Mouse (Mus musculus): ENCODE measurements around the gene Ncor2. TPM values are rescaled to one million over a fixed set of nuclear protein-coding genes. Genes with fewer than 3 reads are reported as not detected.

Ncor2 gene
- polyA plus RNA-seq, 1 experiment from 2014 or later, result 11.1 TPM

- no peaks in the 10 kb centered on the region for H3K36me3 ChIP-seq (ENCODE audit: control insufficient read depth, insufficient read depth, low read length)
- ATAC-seq (ENCODE audit: low FRiP score, low TSS enrichment), result peak; percentile 8
- peak overlapping the region; percentile 98 for H3K27ac ChIP-seq (replicated peaks)
- H3K27me3 ChIP-seq (ENCODE audit: control insufficient read depth, insufficient read depth, low read length), result no peaks in the 10 kb centered on the region
- H3K4me3 ChIP-seq (ENCODE audit: low read depth, low read length), result peak overlapping the region; percentile 43
- WGBS, result 12% methylated on average over 19 of the region's 19 CpGs
- peaks cover 23% of the 10 kb centered on the region for H3K4me1 ChIP-seq (replicated peaks; ENCODE audit: control insufficient read depth, insufficient read depth)
- H3K4me2 ChIP-seq (replicated peaks; ENCODE audit: low read depth), result peak overlapping the region; percentile 78
- no peaks in the 10 kb centered on the region for H3K9me3 ChIP-seq (ENCODE audit: control insufficient read depth, low read length)
- peak overlapping the region; percentile 69 for H3K9ac ChIP-seq (ENCODE audit: low read length)
- TF ChIP-seq EP300 (optimal IDR thresholded peaks at IDR 0.05), result no peak
- no peak for TF ChIP-seq CTCF (IDR thresholded peaks at IDR 0.05; ENCODE audit: low read depth)
- DNase-seq (ENCODE audit: low spot score), result peak; percentile 78
Measured at GRCm38 (mm10) chr5:125140151-125140699, 38.8 kb downstream of the Ncor2 start.

GRCm38 (mm10) chr5:125139669-125140068 lies 39.4 kb downstream of the Ncor2 start:
- Histone ChIP-seq H3K36me3 (ENCODE audit: control insufficient read depth, insufficient read depth, low read length) (no peaks in the 10 kb centered on the region), H3K4me1 (replicated peaks; ENCODE audit: control insufficient read depth, insufficient read depth) (peaks cover 27% of the 10 kb centered on the region), H3K9me3 (ENCODE audit: control insufficient read depth, low read length) (no peaks in the 10 kb centered on the region), H3K27me3 (ENCODE audit: control insufficient read depth, insufficient read depth, low read length) (no peaks in the 10 kb centered on the region), H3K4me3 (ENCODE audit: low read depth, low read length) (peak overlapping the region; percentile 43), H3K4me2 (replicated peaks; ENCODE audit: low read depth) (peak overlapping the region; percentile 78), H3K27ac (replicated peaks) (peak overlapping the region; percentile 98), H3K9ac (ENCODE audit: low read length) (no peak overlapping the region; the same call in 1 of the 2 replicates)
- DNase-seq (ENCODE audit: low spot score) (no peak), ATAC-seq (ENCODE audit: low FRiP score, low TSS enrichment) (no peak)
- WGBS, result 54% methylated on average over 5 of the region's 5 CpGs
- TF ChIP-seq CTCF (IDR thresholded peaks at IDR 0.05; ENCODE audit: low read depth) (no peak), EP300 (optimal IDR thresholded peaks at IDR 0.05) (no peak)

DNA sequence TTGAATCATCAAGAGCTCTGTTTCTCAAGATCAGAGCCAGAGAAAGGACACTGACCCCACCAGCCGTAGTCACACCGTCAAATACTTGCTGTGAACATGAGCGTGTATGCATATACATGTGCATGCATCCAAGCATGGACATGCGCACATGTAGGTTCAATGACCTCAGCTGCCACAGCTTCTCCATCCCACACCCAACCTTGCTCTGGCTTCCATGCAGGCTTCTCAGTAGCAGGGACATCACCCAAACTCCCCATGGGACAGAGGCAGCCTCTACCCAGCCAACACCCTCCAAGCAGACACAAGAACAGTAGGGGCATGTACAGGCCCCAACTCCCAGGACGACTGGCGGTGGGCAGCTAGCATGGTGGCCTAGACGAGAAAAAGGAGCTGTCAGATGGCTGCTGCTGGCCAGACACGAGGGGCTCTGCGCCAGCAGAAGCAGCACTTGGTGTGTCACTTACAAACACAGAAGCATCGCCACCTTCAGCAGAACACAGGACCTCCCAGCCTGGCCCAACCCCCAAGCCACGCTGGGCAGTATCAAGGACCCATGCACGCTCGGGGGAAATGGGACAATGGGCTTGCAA lies 40.1 kb downstream of the Ncor2 start:
- Histone ChIP-seq H3K27ac (replicated peaks) (0 out of 2 replicates have a peak overlapping the region, but pooled peaks have one; percentile 40), H3K4me1 (replicated peaks; ENCODE audit: control insufficient read depth, insufficient read depth) (peaks cover 31% of the 10 kb centered on the region)
- ATAC-seq (ENCODE audit: low FRiP score, low TSS enrichment), result no peak

DNA sequence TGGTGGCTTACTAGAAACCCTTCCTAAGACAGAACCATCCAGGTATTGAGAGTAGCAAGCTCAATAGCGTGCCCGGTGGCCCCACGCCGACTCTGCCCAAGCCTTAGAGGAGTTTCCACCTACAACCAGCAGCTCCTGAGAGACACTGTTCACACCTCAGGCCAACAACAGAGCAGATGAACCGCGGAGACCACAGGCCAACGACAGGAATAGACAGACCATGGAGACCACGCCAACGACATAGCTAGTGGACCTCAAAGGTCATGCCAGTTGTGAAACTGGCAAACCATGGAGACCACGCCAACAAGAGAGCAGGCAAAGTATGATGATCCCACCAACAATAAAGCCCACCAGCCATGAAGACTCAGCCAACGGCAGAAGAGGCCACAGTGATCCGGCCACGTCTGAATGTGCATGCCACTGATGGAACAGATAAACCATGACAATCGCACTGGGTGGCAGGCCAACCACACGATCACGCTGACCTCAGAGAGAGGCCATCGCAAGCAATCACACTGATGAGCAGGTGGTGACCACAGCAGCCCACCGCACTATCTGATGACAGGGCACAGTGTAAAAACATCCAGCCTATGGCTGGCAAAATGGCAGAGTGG lies 41.2 kb downstream of the Ncor2 start:
- H3K9me3 ChIP-seq (ENCODE audit: control insufficient read depth, low read length), result no peaks in the 10 kb centered on the region
- no peak overlapping the region for H3K4me2 ChIP-seq (replicated peaks; ENCODE audit: low read depth)
- TF ChIP-seq EP300 (optimal IDR thresholded peaks at IDR 0.05) (no peak), CTCF (IDR thresholded peaks at IDR 0.05; ENCODE audit: low read depth) (no peak)
- 89% methylated on average over 18 of the region's 18 CpGs for whole genome bisulfite sequencing
- no peak overlapping the region for H3K27ac ChIP-seq (replicated peaks)
- DNase-seq (ENCODE audit: low spot score) (no peak), ATAC-seq (ENCODE audit: low FRiP score, low TSS enrichment) (no peak)
- no peak overlapping the region for H3K9ac ChIP-seq (ENCODE audit: low read length)
- H3K4me1 ChIP-seq (replicated peaks; ENCODE audit: control insufficient read depth, insufficient read depth), result peaks cover 31% of the 10 kb centered on the region
- no peaks in the 10 kb centered on the region for H3K36me3 ChIP-seq (ENCODE audit: control insufficient read depth, insufficient read depth, low read length)
- no peak overlapping the region for H3K4me3 ChIP-seq (ENCODE audit: low read depth, low read length)
- H3K27me3 ChIP-seq (ENCODE audit: control insufficient read depth, insufficient read depth, low read length), result no peaks in the 10 kb centered on the region

More for the DNA sequence above, 40.1 kb downstream of the Ncor2 start:
- DNase-seq (ENCODE audit: low spot score), result no peak
- H3K36me3 ChIP-seq (ENCODE audit: control insufficient read depth, insufficient read depth, low read length), result no peaks in the 10 kb centered on the region
- no peaks in the 10 kb centered on the region for H3K27me3 ChIP-seq (ENCODE audit: control insufficient read depth, insufficient read depth, low read length)
- no peak overlapping the region for H3K4me3 ChIP-seq (ENCODE audit: low read depth, low read length)
- H3K9me3 ChIP-seq (ENCODE audit: control insufficient read depth, low read length), result no peaks in the 10 kb centered on the region
- no peak overlapping the region for H3K9ac ChIP-seq (ENCODE audit: low read length)
- peak overlapping the region; percentile 78; the same call in 1 of the 2 replicates for H3K4me2 ChIP-seq (replicated peaks; ENCODE audit: low read depth)
- TF ChIP-seq CTCF (IDR thresholded peaks at IDR 0.05; ENCODE audit: low read depth), result no peak
- no peak for TF ChIP-seq EP300 (optimal IDR thresholded peaks at IDR 0.05)
- WGBS, result 79% methylated on average over 13 of the region's 13 CpGs

- WGBS, result 31% methylated on average over 14 of the region's 14 CpGs
- Histone ChIP-seq H3K4me2 (replicated peaks; ENCODE audit: low read depth) (no peak overlapping the region), H3K4me3 (ENCODE audit: low read depth, low read length) (no peak overlapping the region), H3K9ac (ENCODE audit: low read length) (no peak overlapping the region), H3K36me3 (ENCODE audit: control insufficient read depth, insufficient read depth, low read length) (no peaks in the 10 kb centered on the region), H3K9me3 (ENCODE audit: control insufficient read depth, low read length) (no peaks in the 10 kb centered on the region), H3K27ac (replicated peaks) (no peak overlapping the region), H3K27me3 (ENCODE audit: control insufficient read depth, insufficient read depth, low read length) (no peaks in the 10 kb centered on the region), H3K4me1 (replicated peaks; ENCODE audit: control insufficient read depth, insufficient read depth) (peaks cover 29% of the 10 kb centered on the region)
- DNase-seq (ENCODE audit: low spot score) (peak; percentile 54), ATAC-seq (ENCODE audit: low FRiP score, low TSS enrichment) (no peak)
- no peak for TF ChIP-seq EP300 (optimal IDR thresholded peaks at IDR 0.05)
- no peak for TF ChIP-seq CTCF (IDR thresholded peaks at IDR 0.05; ENCODE audit: low read depth)
Measured at GRCm38 (mm10) chr5:125136996-125137671, 41.9 kb downstream of the Ncor2 start.
